Mouse (Mus musculus) urinary bladder, postnatal 14 days (tissue): ENCODE results near the gene Arsb.
A peak's percentile ranks its signal among the peaks of the same experiment; 100 is the strongest.

Experiments used
- DNase-seq: peaks from one replicate; pipeline ENCODE4 v3.0.0; 2021; ENCODE audit warnings: low spot score

Gene Arsb

DNA sequence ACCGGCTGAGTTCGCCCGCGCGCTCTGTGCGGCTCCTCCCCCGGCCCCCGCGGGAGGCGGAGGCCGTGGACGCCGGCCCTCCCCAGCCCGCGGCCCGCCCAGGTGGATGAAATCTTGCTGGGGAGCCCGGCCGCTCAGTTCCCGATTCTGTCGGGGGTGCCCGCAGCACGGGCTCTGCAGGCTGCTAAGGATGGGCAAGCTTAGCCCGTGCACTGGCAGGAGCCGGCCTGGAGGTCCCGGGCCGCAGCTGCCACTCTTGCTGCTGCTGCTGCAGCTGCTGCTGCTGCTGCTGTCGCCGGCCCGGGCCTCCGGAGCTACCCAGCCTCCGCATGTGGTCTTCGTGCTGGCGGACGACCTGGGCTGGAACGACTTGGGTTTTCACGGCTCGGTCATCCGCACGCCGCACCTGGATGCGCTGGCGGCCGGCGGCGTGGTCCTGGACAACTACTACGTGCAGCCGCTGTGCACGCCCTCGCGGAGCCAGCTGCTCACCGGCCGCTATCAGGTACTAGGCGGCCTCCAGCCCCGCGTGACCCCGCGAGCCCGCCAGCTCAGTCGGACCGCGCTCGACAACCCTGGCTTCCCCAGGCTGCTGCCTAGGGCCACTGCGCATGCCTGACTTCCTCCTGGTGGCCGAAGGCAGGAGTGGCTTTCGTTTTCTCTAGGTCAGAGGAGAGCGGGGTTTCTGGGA, at the start of gene Arsb:
Gene Arsb, plus strand, starts transcription at position 43 of the 691 bp plus-strand sequence.
- DNase-seq = peak; percentile 87

DNA sequence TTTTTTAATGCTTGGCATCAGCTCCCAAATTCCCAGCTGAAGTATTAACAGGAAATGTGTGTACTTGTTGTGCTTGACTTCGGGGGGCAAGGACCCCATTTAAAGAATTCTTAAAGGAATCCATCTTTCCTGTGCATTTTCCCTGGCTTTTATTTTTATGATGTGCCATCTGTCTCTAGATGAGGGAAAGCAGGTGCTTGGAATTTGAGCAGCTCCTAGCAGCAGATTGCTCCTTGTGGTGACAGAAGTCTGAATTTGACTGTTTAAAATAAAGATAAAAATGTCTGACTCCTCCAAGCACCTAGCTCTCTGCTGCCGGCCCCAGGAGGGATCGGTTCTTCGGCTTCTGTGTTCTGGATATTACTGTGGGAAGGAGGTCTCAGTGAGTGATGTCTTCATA, 49.5 kb upstream of the Arsb start:
- DNase-seq = no peak

DNA sequence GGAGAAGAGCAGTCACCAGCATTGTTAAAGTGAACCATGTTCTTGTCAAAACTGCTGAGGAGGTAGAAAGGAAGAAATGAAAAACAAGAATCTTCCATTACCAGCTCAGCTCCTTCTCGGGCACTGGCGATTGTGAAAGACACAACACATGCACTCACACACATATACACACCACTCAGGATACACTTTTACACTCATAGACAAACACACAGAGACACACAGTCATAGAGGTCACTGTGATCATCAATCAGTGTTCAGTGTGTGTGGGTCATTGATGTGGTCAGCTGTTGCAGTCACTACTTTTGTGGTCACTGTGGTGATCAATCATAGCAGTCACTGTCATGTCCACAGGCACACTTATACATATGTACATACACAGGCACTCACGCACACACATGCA, 48.0 kb upstream of the Arsb start:
- DNase-seq = no peak

DNA sequence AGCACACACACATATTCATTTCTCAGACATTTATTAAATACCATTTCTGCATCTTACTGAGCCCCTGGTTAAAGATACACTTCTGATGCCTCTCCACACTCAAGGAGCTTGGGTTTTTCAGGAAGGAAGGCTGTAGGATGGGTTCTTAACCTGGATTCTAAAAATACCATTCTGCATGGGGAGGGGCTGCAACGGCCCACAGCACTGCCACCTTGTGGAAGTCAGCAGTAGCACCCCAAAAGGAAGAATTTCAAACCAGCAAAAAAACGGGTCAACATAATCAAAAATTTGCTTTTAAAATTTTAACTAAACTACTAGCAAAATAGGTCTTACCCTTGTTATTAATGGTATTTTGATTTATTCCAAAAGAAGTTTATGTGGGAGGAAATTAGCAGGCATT, 47.2 kb upstream of the Arsb start:
- no peak for DNase-seq

DNA sequence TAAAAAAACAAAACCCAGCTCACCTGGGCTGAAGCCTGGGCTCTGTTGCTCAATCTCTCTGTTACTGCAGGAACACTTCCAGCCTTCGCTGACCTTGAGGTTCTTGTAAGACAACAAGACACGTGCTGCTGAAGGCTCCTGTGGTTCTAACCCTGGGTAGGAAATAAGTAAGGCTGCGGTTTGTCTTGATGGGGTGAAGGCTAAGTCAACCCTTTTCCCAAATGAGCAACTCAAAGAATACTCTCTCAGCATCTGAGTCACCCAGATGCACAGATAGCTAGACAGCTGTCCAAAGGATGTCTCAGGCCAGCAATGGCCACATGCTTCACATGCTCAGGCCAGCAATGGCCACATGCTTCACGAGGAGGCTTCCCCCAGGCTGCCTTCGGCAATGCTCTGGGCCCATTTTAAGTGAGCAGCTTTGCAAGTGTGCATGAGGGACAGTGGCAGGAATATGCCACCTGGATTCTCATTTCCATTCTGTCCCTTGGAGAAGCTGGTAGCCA, 36.2 kb upstream of the Arsb start:
- DNase-seq = no peak

DNA sequence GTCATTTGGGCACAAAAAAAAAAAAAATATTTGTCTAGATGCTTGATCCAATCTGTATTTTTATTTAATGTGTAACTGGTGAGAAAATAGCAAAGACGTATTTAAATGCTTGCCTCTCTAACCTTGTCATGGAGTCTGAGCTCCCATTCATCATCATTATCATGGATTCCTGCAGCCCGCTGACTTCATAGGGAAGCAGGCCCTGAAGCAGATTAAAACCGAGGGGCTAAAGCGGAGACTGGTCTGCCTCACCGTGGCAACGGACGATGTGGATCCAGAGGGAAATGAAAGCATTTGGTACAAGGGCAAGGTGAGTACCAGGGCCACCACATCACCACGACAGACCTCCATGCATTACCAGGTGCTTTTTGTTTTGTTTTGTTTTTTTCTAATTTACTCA, 27.3 kb upstream of the Arsb start:
- DNase-seq = no peak

DNA sequence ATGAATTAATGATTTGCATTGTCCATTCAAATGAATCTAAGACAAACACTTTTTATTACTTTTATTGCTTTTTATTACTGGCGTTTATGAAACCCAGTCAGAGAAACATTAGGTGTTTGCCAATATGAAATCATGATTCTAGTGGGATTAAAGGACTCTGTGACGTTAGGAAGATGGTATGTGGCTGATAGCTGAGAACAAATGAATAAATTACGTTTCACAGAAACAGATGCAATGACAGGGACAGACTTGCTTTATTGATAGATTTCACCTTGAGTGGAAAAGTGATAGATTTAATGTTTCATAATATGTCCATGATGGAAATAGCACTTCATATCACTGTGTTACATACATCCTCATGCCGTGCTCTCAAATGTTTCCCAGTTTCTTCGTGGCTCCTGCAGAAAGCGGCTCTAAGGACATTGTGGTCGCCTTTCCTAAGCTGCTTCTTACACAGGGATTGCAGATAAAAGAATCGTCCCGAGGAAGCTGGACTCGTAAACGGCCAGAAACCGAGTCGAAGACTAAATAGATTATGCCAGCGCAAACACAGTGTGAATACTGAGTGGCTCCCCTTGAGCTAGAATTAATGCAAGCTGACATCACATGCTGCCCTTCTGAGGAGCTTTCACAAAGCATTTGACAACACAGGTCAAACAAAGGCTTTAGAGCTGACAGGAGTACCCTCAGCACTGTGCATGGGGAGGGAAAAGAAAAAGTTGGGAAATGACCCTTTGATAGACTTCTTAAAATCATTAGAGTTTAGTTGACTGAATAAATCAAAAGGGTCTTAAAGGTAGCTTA, 18.6 kb upstream of the Arsb start:
- no peak for DNase-seq

DNA sequence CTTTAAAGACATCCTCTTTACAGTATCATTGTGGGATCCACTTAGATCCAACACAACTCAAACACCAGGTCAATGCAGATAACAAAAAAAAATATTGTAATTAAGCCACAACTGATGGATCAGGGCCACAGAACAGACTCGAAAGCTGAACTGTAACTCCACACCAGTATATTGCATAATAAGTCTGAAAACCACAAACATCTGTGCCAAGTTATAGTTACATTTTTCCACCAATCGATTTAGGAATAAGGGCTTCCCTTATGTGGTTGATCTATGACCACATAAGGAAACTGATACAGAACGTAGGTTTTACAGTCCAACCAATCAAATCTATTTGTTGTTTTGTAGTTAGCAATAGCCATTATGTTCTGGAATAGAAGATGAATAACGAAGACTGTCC, 16.3 kb upstream of the Arsb start:
- no peak for DNase-seq

DNA sequence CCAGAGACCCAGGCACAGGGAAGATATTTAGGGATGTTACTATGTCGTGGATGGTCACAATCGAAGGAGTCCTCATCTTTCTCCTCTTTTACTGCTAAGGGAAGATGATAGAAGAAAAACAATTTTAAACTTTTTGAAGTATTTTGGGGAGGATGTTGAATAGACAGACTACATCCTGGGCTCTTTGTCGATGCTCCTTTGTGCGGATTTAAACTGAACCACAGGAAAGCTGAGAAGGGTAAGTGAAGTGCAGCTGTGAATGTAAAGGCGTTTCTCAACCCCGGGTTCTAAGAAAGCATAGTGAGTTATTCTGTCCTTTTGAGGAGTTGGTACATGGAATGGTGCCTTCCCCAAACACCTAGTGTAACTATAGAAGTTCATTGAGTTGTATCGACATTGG, 14.8 kb upstream of the Arsb start:
- no peak for DNase-seq

DNA sequence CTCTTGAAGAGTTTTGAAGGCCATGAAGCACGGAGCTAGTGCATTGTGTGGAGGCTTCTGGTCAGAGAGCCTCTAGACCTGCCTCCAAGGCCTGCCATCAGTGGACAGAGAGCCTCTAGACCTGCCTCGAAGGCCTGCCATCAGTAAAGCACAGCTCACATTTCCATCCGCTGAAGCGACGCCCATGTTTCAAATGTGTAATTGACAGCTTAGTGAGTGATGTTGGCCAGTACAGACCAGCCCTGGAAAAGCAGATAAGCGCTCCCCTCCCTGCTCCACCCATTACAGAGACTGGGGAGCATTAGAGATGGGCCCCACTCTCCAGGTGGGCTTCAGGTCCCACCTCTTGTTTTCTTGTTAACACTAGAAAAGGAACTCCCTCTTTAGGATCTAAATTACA, 13.9 kb upstream of the Arsb start:
- DNase-seq = no peak

DNA sequence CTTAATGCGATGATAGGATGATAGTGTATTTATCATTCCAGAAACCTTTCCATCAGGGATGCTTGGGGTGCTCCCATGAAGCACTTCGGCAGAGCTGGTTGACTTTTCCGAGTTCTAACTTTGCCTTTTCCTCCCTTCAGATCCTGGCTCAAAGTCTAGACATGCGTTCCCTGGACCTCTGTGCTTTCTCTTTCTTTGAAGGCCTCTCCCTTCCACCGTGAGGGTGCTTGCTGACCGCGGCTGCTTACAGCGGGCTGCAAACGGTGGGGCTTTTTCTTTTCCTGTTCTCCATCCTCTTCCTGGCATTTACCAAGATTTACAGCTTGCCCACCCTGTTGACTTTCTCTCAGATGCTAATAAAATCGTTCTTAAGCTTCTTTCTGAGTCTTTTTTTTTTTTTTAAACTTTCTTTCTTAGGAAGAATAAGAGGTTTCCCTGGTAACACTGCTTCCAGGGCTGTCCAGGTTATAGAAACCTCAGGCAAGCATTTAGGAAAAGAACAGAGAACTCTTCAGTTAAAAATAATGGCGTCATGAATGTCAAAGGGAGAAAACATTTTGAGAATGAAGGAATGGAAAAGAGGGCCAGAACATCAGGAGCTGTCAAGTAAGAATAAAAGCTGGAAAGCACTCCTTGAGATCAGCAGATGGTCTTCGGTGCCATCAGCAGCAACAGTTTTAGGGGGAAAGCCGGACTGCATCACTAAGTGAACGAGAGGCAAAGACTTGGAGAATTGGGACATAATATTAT, 13.1 kb upstream of the Arsb start:
- DNase-seq = no peak

DNA sequence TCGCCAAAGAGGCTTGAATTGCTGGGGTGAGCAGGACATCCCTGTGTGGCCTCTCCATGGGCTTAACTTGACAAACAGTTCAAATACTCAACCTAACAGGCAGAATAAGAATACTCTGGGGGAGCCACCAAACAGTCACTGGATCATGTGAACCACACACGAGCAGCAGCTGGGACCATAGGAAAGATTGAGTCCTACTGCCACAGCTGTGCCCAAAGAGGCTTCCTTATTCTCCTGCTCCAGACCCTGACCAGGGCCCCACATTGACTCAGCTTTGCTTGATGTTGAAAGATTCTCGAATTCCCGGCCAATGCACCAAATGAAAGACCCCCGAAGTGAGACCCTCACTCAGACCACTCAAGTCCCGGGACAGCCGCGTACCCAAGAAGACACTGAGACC, 9.6 kb upstream of the Arsb start:
- no peak for DNase-seq

DNA sequence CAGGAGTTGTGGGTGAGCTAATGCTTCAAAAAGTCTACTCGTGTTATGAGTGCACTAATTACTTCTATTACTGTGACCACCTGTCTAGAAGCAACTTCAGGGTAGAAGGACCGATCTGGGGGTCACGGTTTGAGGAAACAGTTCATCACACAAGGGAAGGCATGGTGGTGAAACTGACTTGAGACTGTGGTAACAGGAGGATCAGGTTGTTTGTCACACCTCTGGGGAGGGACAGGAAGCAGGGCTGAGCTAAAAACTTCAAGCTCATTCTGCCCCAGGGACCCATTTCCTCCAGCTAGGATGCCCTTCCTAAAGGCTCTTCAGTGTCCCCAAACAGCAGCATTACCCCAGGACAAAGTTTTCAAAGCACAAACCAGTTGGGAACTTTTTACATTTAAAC, 8.6 kb upstream of the Arsb start:
- no peak for DNase-seq

DNA sequence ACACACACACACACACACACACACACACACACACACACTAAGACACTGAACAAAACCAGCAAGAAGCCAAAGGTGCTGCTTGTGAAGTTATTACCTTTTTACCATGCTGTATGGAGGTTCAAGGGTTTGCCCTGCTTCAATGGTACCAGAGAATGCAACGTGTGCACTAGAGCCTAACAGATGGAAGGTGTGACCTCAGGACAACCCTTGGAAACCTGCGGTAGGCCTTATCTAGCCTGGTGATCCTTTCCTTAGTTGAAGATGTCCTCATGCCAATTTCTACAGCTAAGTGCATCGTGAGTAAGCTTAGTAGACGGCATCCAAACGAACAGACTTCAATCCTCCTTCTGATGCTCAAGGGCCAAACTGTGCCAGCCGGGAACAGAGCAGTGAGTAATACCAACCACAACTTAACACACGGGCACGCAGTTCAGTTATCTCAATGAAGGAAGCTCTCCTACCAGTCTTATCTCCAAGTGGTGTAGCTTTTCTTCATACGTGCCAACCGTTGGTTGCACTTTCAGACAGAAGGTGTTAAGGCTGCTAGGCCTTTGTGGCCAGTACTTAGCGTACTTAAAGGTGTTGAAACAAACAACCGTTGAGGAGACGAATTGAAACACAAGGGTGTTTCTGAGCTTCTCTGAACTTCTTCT, 7.0 kb upstream of the Arsb start:
- no peak for DNase-seq

DNA sequence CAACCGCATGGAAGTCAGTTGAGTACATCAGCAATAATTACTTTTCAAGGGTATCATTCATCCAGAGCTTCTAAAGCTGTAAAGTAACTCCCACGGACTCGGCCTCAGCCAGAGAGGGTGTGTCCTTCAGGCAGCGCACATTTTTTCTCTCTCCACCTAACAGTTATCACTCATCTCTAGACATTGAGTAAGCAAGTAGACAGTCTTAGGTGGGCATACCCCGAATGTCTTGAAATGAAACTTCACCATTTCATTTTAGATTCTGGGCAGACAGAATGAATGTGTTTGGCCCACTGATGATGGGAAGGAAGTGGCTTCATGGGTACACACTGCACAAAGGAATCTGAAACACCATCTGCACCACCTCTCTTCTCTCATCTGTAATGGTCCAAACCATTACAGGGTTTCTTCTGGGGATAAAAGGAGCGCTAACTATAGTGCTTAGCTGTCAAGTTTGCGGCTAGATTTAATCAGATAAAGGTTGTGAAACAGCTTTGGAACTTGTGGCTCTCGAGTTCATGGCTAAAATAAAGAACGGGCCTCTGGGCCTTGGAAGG, 321 bp upstream of the Arsb start:
- DNase-seq = no peak

DNA sequence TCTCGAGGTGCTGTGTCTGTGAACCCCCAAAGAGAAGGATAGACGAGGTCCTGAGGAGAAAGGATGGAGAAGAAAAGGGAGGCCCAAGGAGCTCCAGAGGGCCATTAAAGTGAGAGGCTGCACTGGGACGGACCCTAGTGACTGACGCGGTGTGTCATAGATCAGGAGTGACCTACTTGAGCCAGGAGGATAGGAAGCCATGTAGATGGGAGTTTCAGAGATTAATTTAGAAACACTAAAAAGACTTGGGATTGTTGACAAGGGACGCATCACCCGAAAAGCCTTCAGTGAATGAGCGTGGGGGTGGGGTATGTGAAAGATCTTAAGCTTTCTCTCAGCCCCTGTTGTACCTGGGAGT, 828 bp downstream of the Arsb start:
- DNase-seq = no peak

DNA sequence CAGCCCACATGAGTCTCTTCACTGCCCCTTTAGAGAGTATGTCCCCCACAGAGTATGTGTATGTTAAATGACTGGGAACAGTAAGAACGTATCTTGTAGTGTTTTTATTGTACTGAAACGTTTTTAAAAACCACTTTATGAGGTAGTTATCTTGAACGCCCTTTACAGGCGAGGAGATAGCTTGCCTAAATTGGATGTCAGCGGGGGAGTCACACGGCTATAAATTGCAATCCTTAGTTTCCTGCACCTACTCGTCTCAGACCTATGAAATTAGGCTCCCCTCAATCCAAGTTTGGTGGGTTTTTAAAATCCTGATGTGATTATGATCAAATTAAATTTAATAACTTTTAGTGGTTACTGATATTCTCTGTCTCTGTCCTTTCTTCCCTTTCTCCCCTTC, 1.4 kb downstream of the Arsb start:
- DNase-seq = no peak

DNA sequence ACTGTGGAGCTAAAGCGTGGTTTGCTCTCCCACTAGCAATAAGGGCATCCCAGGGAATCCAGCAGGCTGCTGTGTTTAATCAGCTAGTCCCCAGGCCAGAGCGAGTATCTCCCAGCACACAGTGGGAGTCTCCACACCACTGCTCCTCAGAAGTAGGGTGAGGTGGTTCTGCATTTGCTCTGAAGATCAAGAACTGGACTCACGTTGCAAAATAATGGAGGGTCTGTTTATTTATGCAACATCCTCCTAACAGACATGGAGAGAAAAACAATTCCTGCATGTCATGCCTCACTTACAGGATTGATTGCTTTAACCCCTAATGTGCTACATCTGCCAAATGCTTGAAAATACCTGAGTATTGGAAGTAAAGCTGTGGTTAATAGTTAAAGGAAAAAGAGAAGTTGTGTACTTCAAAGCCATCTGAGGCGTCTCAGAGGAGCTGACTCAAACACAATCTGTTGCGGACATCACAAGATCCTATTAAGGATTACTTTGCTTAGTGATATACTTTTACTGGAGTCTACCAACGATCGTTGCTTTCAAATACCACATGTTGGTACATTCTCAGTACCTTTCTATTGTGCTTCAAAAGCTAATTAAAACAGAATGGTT, 2.4 kb downstream of the Arsb start:
- DNase-seq = no peak

DNA sequence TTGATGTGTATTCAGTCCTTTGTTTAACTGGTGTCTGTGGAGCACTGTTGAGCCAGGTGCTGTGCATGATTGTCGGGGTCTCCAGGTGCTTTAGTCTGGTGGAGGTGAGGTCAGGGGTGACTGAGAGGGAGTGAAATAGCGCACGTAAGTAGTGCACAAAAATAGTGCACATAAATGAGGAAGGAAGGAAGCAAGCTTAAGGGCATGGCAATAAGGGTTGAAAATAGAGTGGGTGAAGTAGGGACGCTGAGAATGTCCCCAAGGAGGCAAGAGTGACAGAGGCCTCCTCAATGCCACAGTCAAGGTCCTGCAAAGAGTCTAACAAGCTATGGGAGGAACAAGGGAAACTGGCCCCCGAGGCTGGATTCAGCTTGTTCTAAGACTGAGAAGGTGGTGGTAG, 11.4 kb downstream of the Arsb start:
- no peak for DNase-seq

DNA sequence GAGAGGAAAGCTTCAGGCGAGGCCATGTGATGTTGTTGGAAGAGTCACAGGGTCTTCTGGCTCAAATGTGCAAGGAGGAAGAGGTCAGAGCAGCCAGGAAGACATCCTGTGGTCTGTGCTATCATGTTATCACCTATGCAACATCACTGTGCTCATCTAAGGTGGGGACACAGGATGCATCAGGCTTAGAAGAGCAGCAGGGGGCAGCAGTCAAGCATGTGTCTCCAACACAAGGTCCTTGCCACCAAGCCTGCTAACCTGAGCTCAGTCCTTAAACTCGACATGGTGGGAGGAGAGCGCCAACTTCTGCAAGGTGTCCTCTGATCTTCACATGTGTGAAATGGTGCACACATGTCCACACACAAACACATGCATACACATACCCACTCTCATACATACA, 13.9 kb downstream of the Arsb start:
- no peak for DNase-seq

DNA sequence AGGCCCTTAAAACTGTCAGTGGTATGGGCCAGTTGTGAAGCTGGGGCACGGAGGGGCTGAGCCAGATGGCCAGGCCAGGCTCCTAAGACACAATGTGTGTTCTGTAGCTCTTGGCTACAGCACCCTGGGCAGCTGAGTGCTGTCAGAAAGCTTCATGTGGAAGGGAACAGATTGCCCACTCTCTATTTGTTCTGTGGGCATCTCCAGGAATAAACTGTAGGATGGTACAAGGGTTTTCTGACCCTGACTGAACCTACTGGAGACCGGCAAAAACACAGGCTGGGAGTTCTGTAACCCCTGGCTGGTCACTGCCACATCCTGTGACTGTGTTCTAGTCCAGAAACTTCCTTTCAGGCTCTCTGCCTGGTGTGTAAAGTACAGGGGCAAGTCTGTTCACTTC, 14.6 kb downstream of the Arsb start:
- DNase-seq = no peak

DNA sequence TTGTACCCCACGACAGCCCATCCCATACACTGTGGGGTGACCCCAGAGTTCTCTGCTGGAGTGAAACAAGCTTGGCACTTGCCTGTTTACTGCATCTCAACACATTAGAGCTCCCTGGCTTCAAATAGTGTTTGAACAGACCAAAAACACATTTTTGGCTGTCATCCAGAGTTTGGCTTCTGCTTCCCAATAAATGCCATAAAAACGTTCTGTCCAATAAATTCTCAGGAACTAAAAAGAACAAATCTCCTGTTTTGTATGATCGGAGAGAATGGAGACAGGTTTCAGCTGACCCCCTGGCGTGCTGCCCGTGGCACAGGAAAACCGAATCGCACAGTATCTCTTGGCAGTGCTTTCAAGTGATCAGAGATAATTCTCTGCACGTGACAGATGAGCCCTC, 16.2 kb downstream of the Arsb start:
- no peak for DNase-seq
